Mouse (Mus musculus) lung, adult 2 months (tissue): ENCODE measurements at regions not wholly inside any gene's neighbourhood (a gene's known extent, or its start where the extent isn't known, plus 50 kb on each side); places are given as distances from the start of the nearest gene placed in this dataset.

ENCODE experiments used
- CTCF ChIP-seq: fragments of 200-500 bp; IDR thresholded peaks from 2 replicates; pipeline ENCODE4 v1.5.1; 2011; ENCODE audit warnings: mild to moderate bottlenecking, low read length, control low read depth; ENCODE audit not compliant: insufficient read depth
- POLR2A ChIP-seq: fragments of 200-500 bp; IDR thresholded peaks from 2 replicates; pipeline ENCODE4 v1.6.1; 2011; ENCODE audit warnings: low read depth, mild to moderate bottlenecking, control low read depth, low read length, borderline replicate concordance; ENCODE audit errors: extremely low read depth

DNA sequence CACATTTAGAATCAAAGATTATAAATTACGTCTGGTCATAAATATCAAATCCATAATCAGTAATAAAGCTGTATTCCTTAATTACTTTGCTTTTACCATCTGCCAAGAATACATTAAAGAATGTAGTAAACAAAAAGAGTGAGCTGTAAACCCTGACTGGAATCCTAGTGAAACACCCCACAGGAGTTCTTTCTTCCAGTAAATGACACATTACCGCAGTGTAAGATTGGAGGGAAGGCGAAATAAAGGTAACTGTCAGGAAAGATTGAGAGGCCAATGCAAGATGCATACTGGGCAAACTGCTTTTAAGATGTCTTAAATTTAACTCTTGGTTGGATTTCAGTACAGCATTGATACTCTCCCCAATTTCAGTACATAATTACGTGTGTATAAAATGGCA lies 772.0 kb downstream of the Hace1 start:
- no peak for TF ChIP-seq CTCF
- TF ChIP-seq POLR2A: no peak
